Mouse (Mus musculus) heart, postnatal 0 days (tissue): Measurements from ENCODE around the gene Ccdc96.

Source experiments
- CTCF ChIP-seq: IDR thresholded peaks from 2 replicates; pipeline ENCODE4 v1.5.1; 2016; ENCODE audit warnings: antibody characterized with exemption, control low read depth, low read depth
- EP300 ChIP-seq: IDR thresholded peaks from 2 replicates; pipeline ENCODE4 v1.6.1; 2016; ENCODE audit warnings: antibody characterized with exemption, low read depth

GRCm38 (mm10) chr5:36478540-36479420 lies 5.6 kb upstream of the Ccdc96 start:
- no peak for TF ChIP-seq CTCF
- no peak for TF ChIP-seq EP300
